Mouse (Mus musculus) cerebellum, adult 11 months (tissue): ENCODE data around the gene Rsph10b.

Experiments
- DNase-seq: peaks from one replicate; pipeline ENCODE4 v3.0.0; 2022

The Rsph10b gene

DNA sequence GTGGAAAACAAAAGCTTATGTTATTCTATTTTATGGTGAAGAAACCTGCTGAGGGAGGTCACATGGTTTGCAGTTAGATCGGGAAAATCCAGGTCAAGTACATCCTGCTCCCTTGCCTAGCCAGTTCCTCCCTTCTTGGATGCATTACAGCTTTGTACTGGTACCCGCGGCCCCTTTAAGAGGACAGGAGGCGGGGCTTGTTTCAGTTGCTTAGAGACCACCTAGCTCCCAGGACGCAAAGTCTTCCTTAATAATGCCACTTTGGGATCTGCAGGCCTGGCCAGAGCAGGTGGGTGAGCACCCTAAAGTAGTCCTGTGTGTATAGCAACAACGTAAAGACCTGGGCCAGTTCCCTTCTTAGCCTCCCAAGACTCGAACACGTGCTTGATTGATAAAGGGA, at the start of gene Rsph10b:
TSS of gene Rsph10b (plus strand) at position 205 of the 400 bp plus-strand sequence.
- DNase-seq = no peak

GRCm38 (mm10) chr5:143885274-143885673, 47.6 kb upstream of the Rsph10b start:
- no peak for DNase-seq

- no peak for DNase-seq
Measured at GRCm38 (mm10) chr5:143890741-143891140, 42.1 kb upstream of the Rsph10b start.

DNA sequence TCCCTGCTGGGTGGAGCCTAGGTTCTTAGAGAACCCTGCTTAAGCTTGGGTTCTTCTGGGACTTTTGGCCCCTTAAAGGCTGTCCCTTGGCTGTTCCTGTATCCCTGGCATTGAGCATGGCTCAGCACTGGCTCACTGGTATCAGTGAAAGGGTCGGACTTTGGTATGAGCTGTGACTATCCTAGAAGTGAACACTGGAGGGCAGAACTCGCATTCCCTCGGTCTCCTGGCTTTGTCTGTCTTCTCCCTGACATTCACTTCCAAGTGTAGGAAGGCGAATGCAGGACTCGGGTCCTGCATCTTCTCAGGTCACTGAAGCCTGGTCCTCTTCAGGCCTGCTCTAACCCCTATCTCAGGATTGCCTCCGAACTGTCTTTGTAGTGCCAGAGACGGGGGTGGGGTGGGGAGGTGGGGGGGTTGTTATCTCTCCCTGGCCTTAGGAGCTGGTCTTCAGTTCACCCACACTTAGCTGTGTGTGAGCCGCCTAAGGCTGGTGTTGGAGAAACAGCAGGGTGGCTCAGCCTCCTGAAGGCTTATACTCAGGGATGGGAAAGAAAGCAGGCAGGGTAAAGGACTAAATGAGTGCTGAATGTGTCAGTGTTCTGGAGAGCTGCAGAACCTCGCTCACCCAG, 40.5 kb upstream of the Rsph10b start:
- DNase-seq = no peak

DNA sequence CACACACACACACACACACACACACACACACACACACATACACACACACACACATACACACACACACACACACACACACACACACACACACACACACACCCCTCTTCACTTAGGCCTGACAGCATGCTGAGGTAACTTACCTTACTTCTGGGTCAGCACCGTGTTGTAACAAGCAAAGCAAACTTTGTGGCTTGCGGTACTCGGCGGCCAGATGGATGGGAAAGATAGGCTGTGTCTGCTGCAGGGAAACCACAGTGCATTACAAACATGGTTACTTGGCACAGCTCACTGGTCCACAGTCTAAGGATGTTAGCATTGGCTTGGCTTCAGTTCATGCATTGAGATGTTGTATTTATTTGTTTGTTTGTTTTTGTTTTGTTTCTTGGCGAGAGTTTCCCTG, 39.4 kb upstream of the Rsph10b start:
- DNase-seq = no peak

- no peak for DNase-seq
Measured at GRCm38 (mm10) chr5:143897635-143898330, 35.1 kb upstream of the Rsph10b start, which contains the start of gene Ankrd61. Gene Ankrd61 (minus strand): TSS chr5:143897685.

GRCm38 (mm10) chr5:143902111-143902510, 30.7 kb upstream of the Rsph10b start:
- no peak for DNase-seq

GRCm38 (mm10) chr5:143903813-143904212, 29.0 kb upstream of the Rsph10b start:
- DNase-seq = no peak

GRCm38 (mm10) chr5:143906429-143906828, 26.4 kb upstream of the Rsph10b start:
- no peak for DNase-seq

DNA sequence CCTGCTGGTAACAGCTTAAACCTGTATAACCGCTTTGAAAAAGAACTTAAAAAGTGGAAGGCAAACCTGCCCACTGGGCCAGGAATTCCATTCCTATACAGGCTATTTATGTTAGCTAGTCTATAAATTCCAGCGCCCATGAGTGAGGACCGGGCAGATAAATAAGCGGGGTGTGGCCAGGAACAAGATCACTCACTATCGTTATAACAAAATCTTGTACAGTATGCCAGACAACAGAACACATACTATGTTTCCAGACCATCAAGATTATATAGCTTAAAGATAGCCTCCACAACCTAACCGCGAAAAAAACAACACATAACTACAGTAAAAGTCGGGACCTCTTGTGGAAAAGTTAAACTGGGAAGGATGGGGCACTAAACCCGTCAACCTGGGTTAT, 23.9 kb upstream of the Rsph10b start:
- DNase-seq = no peak

DNA sequence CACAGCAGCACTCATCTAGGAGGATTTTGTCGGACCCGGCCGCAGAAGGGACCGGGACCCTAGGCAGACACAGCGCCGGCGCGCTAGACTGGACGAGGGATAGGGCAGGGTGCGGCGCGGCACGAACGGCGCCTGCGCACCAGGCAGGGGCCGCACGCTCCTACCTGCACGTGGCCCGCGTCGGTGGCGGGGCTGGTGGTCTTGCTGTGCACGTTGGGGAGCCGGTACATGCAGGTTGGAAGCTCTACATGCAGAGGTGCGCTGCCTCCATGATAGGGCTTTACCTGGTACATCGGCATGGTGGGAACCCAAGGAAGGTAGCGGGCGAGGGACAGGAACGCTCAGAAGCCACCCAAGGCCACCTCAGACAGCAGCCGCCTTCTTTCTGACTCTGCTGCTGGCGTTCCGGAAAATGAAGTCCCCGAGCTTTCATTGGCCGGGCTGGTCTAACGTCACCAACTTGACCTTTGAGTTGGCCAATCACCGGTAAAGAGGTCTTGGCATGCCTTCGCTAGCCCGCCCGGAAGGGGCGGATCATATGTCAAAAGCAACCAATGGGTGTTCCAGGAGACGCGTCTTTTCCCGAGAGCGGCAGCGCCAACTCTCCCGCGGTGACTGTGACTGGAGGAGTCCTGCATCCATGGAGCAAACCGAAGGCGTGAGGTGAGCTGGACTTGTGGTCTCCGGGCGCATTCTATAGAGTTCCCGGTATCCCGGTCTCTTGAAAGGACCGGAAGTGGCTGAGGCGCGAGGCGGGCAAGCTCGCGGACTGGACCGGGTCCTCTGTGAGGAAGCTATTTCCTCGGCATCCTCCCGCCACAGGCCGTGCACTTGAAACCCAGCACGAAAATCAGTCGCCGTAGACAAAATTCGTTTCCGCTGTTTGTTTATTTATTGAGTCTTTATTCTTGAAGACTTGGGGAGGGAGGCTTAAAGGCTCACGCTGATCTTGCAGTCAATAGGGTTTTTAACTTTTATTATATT, 23.1 kb upstream of the Rsph10b start, which contains the start of the genes Aimp2 and Pms2:
TSS of gene Aimp2 (minus strand) at position 431 of the 984 bp plus-strand sequence.
TSS of gene Pms2 (plus strand) at position 548 of the 984 bp plus-strand sequence.
- DNase-seq = peak; percentile 94

GRCm38 (mm10) chr5:143916221-143916620, 16.6 kb upstream of the Rsph10b start:
- DNase-seq = no peak

- DNase-seq = no peak
Measured at GRCm38 (mm10) chr5:143917418-143917817, 15.4 kb upstream of the Rsph10b start.

DNA sequence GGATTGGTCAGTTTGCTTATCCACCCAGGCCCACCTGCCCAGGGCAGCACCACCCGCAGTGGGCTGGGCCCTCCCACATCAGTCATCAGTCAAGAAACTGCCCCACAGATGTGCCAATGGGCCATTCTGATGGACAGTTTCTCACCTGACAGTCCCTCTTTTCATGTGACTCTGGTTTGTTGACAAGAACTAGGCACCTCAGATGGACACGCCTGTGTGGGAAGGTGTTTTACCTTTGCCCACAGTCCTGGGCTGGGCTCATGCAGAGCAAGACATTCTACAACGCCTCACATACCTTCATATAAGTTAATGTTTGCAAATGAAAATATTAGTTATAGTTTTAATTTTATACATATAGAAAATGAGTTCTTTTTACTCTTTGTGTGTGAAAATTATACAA, 14.7 kb upstream of the Rsph10b start:
- DNase-seq = no peak

DNA sequence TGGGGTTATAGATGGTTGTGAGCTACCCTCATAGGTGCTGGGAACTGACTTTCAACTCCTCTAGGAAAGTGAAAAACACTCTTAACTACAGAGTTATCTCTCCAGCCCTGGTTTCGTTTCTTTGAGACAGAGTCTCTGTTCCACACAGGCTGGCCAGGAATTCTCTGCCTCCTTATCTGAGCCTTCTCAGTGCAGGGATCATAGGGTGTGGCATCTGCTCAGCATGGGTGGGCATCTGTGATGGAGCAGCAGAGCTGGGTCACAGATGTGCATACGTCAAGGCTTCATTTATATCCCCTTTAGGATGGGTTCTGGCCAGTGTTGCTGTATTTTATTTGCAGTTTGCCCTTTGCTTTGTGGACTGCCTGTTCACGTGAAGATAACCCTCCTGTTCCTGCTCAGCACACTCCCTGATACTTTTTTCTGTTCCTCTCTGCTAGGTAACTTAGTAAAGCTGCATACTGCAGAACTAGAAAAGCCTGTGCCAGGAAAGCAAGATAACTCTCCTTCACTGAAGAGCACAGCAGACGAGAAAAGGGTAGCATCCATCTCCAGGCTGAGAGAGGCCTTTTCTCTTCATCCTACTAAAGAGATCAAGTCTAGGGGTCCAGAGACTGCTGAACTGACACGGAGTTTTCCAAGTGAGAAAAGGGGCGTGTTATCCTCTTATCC, 7.9 kb upstream of the Rsph10b start:
- no peak for DNase-seq

GRCm38 (mm10) chr5:143927875-143928274, 5.0 kb upstream of the Rsph10b start, which contains the start of gene Gm42421:
Gene Gm42421 (plus strand): TSS chr5:143928175.
- DNase-seq = no peak

GRCm38 (mm10) chr5:143929291-143929690, 3.5 kb upstream of the Rsph10b start:
- no peak for DNase-seq

DNA sequence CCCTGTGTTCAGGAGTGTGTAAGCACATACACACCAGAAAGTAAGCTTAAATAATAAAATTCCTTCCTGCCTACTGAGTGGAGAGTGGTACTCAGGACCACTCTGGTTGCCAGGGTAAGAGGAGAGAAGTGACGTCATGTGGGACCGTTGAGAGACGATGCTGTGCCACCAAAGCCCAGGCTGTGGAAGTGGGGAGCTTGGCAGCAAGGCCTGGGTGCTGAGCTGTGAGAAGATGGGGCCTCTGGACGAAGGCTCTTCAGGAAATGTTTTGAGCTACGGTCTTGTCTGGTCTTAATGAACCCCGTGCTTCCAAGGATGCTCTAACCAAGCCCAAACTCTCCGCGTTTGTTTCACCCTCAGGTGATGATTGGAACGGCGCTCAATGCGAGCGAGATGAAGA, 2.2 kb upstream of the Rsph10b start:
- DNase-seq = no peak

GRCm38 (mm10) chr5:143931863-143932580, 813 bp upstream of the Rsph10b start:
- DNase-seq = no peak

- no peak for DNase-seq
Measured at GRCm38 (mm10) chr5:143933414-143933813, 579 bp downstream of the Rsph10b start.

DNA sequence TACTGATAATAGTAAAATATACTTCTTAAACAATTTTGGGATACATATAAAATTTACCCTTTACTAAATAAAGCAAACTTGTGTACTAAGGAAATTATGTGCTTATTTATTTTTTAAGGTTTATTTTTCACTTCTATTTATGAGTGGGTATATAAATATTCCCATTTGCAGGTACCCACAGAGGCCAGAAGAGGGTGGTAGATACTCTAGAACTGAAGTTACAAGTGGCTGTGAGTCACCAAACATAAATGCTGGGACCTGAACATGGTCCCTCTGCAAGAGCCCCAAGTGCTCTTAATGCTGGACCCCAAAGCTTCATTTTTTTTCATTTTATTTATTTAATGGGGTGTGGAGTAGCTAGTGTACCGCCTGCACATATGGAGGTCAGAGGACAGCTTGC, 1.0 kb downstream of the Rsph10b start:
- DNase-seq = no peak

- DNase-seq = no peak
Measured at GRCm38 (mm10) chr5:143936156-143936555, 3.3 kb downstream of the Rsph10b start.
